Mouse (Mus musculus) lung, postnatal 10 days (tissue): ENCODE data around the gene Bnc2.

Experiments
- DNase-seq: peaks from one replicate; pipeline ENCODE4 v3.0.0; 2021

Gene Bnc2

DNA sequence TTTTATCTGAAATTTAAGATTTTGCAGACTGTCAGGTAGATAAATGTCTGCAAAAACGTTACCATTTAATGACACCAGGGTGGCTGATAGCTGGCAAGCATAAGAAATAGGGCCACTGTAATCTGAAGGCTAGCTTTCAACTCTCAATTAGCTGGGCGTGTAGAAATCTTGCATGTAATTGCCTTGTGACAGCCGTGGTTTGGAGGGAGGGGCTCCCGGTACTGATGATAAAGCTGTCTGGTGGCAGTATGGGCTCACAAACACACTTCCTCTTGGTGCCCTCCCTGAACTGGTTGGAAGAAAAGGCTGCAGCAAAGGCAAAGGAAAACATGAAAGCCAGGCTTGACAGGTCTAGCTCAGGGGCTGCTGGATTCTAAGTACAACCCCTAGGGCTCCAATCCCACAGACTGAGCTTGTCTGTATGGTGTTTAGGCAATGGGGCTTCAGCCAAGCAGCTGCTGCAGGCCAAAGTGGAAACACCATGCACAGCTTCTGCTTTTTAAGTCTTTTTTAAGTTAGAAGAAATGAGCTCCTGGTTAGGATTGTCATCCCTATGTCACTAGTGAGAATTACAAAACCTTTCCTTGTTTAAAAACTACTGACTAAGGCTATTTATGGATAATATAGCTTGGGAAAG lies 366.7 kb downstream of the Bnc2 start:
- no peak for DNase-seq

DNA sequence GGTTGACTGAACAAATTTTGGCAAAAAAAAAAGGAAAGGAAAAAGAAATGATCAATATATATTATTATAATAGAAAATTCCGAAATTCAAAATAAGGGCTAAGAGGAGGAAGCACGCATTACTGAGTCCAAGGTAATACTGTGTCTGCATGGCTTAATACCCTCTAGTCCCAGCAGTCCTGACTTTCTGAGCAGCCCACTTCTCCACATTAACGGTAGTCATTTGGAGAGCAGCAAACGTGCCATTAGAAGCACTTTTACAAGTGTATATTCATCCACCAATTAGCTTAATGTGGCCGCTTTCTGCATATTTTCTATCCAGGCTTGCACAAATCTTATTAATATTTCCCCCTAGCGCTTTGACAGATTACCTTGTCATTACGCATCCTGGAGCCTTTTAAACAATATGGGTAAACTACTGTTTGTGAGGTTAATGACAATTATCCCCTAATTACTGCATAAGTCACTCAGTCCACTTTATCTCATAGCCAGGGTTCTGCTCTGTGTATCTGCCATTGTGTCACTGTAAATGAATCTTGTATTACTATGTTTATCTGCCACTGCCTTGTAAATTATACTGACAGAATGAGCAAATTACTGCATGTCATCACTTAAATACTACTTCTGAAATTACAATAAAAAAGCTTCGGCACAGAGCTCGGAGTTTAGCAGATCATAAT lies 368.0 kb downstream of the Bnc2 start:
- no peak for DNase-seq

DNA sequence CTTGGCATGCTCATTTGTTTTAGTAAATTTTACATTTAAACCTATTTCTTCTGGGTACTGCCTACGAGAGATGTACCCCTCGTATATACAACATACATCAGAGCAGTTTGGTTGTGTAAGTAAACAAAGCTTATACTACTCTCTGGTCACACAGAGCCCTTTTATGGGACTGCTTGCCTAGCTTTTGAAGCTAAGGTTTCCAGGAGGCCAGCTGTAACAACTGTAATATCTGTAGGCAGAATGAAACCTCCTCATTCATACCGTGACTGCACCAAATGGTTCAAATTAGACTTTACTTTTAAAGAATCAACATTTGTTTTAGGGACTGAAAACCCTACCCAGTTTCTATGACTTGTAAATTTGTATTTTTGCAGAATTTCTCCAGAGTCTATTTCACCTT lies 372.1 kb downstream of the Bnc2 start:
- DNase-seq = no peak

DNA sequence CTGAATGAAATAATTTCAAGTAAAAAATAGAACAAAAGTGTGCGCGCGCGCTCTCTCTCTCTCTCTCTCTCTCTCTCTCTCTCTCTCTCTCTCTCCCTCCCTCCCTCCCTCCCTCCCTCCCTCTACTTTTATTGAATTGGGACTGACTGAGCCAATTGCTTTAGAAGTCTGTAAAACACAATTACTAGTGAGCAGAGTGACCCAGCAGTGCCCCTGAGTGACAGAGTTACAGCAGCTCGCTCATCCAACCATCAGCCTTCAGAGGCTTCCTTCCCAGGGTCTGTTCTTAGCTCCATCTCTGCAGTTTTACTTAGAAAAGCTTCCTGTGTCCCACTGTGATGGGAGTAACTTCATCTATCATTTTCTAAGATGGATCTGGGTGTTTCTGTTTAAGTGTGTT lies 389.9 kb downstream of the Bnc2 start:
- DNase-seq = no peak

DNA sequence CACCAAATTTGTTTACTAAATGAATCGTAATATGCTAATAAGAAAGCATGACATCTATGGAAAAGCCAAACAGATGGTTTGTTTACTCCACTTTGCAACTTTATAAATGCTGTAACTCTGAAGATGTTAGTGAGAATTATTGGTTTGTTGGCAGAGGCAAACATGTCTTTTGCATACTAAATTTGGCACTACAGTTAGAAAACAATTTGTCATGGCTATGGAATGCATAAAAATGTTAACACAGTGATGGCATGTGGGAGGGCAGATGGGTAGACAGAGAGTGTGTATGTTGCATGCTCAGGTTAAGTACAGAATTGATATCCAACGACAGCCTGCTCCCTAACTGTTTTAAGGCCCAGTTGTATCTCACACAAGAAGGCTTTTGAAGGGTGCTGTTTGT lies 392.4 kb downstream of the Bnc2 start:
- DNase-seq = no peak

DNA sequence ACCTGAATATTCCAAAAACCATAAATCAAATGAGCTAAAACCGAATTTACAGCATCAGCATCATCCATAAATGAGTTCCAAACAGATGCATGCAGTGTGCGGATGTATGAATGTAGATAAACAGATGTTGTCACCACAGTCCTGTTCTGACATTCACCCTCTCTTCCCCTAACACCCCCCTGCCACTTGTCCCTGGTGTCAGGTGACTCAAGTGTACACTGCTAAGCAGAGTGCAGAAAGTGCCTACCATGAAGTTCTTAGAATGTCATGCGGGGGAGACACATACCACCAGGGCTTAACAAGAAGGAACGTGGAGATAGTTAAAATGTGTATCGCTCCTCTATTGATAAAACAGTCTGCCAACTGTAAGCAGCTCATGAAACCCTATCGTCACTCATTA lies 396.9 kb downstream of the Bnc2 start:
- no peak for DNase-seq

DNA sequence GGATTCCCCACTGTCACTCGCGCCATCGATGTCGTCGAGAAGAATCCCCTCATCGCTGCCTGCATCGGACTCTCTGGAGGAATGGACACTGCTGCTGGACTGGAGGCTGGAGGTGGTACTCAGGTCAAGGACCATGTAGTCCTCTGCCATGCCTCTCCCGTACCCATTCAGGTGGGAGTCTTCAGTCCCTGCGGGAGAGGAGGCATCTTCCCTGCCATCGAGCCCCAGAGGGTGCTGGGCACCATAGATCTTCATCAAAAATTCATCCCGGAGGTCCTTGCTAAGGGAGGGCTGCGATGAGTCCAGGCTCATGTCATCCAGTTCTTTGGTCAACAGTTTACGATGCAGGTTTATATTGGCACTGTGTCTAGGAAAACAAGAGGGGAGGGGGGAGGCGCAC lies 399.0 kb downstream of the Bnc2 start:
- DNase-seq = no peak

DNA sequence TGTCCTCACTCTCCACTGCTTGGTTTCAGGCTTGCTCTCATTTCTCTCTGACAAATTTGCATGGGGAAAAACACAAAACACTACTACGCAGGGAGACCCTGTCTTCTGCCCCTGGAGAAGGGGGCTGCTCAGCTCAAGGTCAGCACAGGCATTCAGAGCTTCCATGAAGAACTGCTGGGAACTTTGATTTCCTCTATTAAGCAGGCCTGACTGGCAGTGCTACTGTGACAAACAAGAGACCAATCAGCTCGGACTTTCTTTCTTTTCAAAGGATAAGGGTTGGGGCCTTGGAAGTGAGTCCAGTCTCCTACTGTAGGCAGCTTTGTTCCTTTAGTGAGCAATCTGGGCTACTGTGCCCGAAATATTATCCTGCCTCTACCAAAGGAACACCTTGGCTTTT lies 400.9 kb downstream of the Bnc2 start:
- DNase-seq = no peak

DNA sequence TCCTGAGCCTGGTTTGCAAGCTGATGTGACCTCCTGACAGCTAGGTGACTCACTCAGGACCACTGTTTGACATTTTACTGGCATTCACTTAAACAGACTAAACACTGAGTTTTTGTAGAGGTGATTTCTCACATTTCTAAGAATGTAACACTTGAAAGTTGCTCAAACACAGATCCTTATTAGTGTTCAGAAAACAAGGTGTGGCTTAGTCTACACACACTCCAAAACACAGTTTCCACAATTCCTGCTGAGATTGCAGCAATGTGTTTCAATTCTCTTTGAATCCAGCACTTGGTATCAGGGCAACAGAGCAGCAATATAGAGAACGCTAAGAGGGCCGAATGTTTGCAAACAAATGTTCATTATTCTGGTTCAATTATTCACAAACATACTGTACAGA lies 402.2 kb downstream of the Bnc2 start:
- no peak for DNase-seq

DNA sequence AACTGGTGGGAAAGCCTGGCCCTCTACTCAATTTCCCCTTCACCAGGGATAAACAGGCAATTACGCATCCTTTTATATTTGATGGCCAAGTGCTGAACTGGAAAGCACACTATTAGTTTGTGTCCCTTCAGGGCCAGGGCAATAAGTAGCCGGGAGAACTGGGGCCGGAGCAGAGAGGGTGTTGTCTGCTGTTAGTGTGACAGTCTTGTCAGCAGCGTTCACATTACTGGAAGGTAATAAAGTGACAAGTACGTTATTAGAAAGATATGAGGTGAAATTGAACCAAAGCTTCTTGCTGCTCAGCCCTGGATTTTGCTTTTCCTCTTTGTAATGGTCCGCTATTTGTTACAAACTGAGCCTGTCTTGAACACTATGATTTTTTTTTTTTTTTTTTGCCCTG lies 405.2 kb downstream of the Bnc2 start:
- DNase-seq = no peak

DNA sequence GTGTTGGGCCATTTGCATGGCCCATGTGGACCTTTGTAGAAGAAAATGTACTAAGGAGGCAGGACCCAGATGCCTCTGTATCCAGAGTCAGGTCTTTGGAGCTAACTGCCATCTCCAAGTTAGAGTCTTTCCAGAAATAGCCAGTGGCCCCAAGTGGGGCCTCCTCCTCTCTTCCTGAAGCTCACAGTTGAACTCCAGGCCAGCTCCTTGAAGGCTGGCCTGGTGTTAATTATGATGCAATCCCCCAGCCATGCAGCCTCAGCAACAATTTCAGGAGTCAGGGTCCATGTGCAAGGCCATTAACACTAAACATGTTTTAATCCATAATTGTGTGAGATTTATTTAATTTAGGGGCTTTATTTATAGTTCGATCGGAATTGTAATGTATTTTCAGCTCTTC lies 427.7 kb downstream of the Bnc2 start:
- DNase-seq = no peak

DNA sequence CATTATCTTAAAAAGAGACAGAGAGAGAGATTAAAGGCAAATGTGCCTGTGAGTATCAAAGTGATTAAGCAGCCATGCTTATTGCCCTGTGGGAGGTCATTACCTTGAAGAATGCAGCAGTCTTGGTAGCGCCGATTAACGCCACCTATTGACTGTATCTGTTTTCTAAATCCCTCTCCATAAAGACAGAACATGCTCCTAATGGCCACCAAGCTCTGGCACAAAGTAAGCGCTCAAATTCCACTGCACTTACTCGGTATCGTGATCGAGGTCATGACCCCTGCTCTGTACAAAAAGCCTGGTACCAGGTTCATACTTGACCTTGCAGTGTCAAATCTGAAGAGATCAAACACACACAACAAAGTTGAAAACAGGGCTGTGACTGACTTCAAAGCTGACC lies 442.7 kb downstream of the Bnc2 start:
- DNase-seq = no peak

DNA sequence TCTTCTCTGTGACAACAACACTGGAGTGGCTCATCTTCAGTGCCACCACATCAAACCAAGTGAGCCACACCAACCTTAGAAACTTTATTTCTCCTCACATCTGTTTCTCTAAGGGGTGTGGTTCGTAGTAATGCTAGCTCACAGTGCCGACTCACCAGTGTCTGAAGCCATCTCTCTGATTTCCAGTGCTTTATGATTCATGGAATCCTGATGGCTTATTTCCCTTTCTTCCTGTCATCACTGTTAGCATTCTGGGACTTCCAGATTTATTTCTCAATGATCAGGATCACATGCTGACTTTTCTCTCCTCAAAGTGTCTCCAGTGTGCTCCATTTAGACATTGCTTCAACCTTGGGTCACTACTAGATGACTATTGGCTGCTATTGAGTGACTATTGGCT lies 443.8 kb downstream of the Bnc2 start:
- no peak for DNase-seq

DNA sequence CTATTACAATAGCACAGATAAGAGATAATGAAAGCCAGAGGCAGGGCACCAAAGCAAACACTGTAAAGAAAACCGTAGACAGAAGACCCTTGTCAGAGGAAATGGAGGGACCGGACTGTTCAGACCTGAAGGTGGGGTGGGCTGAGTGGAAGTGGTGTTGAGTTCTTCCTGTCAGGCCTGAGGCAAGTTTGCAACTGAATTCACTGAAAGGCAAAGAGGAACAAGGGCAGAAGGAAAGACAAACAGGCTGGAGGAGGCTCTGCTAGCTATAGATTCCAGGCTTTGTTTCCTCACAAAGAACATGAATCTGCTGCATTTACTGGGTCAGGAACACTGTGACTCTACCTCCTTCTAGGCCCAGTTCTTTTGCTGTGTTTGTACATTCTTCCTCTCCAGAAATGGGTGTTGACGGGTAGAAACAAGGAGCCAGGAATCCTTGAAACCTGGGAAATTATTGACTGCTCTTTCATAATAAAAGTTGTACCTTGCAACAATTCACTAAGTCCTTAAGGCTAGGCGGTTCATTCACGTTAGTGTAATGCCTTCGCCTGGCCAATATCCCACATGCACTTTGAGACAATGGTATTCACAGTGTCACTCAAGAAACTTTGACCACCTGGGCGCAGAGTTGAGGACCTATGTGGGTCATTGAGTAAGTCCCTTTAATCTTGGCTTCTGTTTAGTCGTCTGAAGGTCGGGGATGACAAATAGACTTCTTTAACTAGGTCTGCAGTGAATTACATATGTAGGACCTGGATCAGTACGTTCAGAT lies 445.7 kb downstream of the Bnc2 start:
- DNase-seq = no peak

DNA sequence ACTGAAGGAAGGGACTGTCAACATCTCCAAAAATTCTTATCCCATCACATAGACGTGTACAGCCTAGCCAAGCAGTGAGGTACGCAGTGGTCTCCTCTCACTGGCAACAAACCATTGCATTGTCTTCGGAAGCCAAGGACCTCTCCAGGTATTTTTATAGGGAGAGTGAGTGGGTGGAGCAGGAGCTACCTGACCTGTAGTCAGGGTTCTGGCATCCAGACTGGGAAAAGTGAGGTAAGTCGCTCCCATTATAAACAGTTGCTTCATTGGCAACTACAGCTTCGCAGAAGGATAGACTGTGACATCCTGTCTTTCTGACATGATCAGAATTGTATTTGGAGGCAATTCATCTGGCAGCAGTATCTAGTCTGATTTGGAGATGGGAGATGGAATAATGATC lies 446.5 kb downstream of the Bnc2 start:
- DNase-seq = no peak
